Mouse (Mus musculus) liver, embryonic 12.5 days (tissue): Measurements from ENCODE around the gene Dnaja2. TPM values are rescaled to one million over a fixed set of nuclear protein-coding genes. Genes with fewer than 3 reads are reported as not detected.

Experiments used
- ATAC-seq: fragments of 200-750 bp; cut with Nextera tagmentation; 2 replicates; pipeline ENCODE4 v1.8.0; 2017; ENCODE audit warnings: moderate number of reproducible peaks, mild to moderate bottlenecking, moderate library complexity
- H3K27ac ChIP-seq: fragments of 300-500 bp; sonication (generic); 2 replicates; pipeline ENCODE4 v1.5.1; 2016; ENCODE audit warnings: mild to moderate bottlenecking
- H3K27me3 ChIP-seq: fragments of 300-500 bp; sonication (generic); replicated peaks from 2 replicates; pipeline ENCODE4 v1.6.1; 2016; ENCODE audit warnings: mild to moderate bottlenecking, moderate library complexity
- H3K36me3 ChIP-seq: fragments of 300-500 bp; sonication (generic); 2 replicates; pipeline ENCODE4 v1.6.1; 2016; ENCODE audit warnings: mild to moderate bottlenecking, moderate library complexity
- H3K4me1 ChIP-seq: fragments of 300-500 bp; sonication (generic); 2 replicates; pipeline ENCODE4 v1.6.1; 2016
- H3K4me2 ChIP-seq: fragments of 300-500 bp; sonication (generic); 2 replicates; pipeline ENCODE4 v1.6.1; 2016; ENCODE audit warnings: mild to moderate bottlenecking, moderate library complexity
- H3K4me3 ChIP-seq: fragments of 300-500 bp; sonication (generic); 2 replicates; pipeline ENCODE4 v1.5.1; 2016; ENCODE audit warnings: mild to moderate bottlenecking, moderate library complexity
- H3K9ac ChIP-seq: fragments of 300-500 bp; sonication (generic); 2 replicates; pipeline ENCODE4 v1.6.1; 2016; ENCODE audit warnings: mild to moderate bottlenecking, moderate library complexity
- H3K9me3 ChIP-seq: fragments of 300-500 bp; sonication (generic); replicated peaks from 2 replicates; pipeline ENCODE4 v1.6.1; 2016; ENCODE audit warnings: mild to moderate bottlenecking, moderate library complexity
- WGBS: fragments of 180-500 bp; shearing (Covaris S2); methylation state at CpG from one replicate; pipeline ENCODE4 v1.1.7; 2016; ENCODE audit not compliant: insufficient replicate concordance; 5-methylcytosine and 5-hydroxymethylcytosine counted together
- polyA plus RNA-seq: library from polyadenylated mRNA; unstranded; fragments of >200 nt; fragmentation: Nextera tagmentation; extraction: Ambion mirVana; gene quantifications from 2 replicates; pipeline ENCODE4 v1.2.1, GENCODE M21; 2016

Gene Dnaja2
- polyA plus RNA-seq, 1 experiment from 2014 or later, result 124 TPM

- ATAC-seq, result no peak
- no peak overlapping the region for H3K27ac ChIP-seq
- no peaks in the 10 kb centered on the region for H3K9me3 ChIP-seq
- 65% methylated on average over 2 of the region's 2 CpGs for WGBS
- no peaks in the 10 kb centered on the region for H3K27me3 ChIP-seq
- no peak overlapping the region for H3K9ac ChIP-seq
- no peak overlapping the region for H3K4me2 ChIP-seq
- no peaks in the 10 kb centered on the region for H3K36me3 ChIP-seq
- no peak overlapping the region for H3K4me3 ChIP-seq
- no peaks in the 10 kb centered on the region for H3K4me1 ChIP-seq
Observed at GRCm38 (mm10) chr8:85588596-85588995, 33.5 kb upstream of the Dnaja2 start.

GRCm38 (mm10) chr8:85577666-85578065, 22.5 kb upstream of the Dnaja2 start:
- Histone ChIP-seq H3K4me3 (no peak overlapping the region), H3K36me3 (no peaks in the 10 kb centered on the region), H3K4me1 (no peaks in the 10 kb centered on the region), H3K9me3 (no peaks in the 10 kb centered on the region), H3K9ac (no peak overlapping the region), H3K27ac (no peak overlapping the region), H3K27me3 (no peaks in the 10 kb centered on the region), H3K4me2 (no peak overlapping the region)
- ATAC-seq, result no peak
- WGBS, result 58% methylated on average over 3 of the region's 3 CpGs

GRCm38 (mm10) chr8:85573972-85574496, 18.9 kb upstream of the Dnaja2 start:
- no peaks in the 10 kb centered on the region for H3K9me3 ChIP-seq
- no peak for ATAC-seq

GRCm38 (mm10) chr8:85570466-85570865, 15.3 kb upstream of the Dnaja2 start:
- no peak for ATAC-seq
- Histone ChIP-seq H3K36me3 (no peaks in the 10 kb centered on the region), H3K4me2 (no peak overlapping the region), H3K4me1 (peaks cover 8% of the 10 kb centered on the region; the same call in 1 of the 2 replicates), H3K27ac (no peak overlapping the region), H3K4me3 (no peak overlapping the region), H3K9me3 (no peaks in the 10 kb centered on the region), H3K9ac (no peak overlapping the region), H3K27me3 (no peaks in the 10 kb centered on the region)
- 44% methylated on average over 4 of the region's 4 CpGs for WGBS

More at GRCm38 (mm10) chr8:85573972-85574496, 18.9 kb upstream of the Dnaja2 start:
- Histone ChIP-seq H3K4me1 (no peaks in the 10 kb centered on the region), H3K36me3 (no peaks in the 10 kb centered on the region), H3K4me2 (no peak overlapping the region), H3K27ac (no peak overlapping the region), H3K4me3 (no peak overlapping the region), H3K27me3 (no peaks in the 10 kb centered on the region), H3K9ac (no peak overlapping the region)
- 65% methylated on average over 2 of the region's 2 CpGs for WGBS

DNA sequence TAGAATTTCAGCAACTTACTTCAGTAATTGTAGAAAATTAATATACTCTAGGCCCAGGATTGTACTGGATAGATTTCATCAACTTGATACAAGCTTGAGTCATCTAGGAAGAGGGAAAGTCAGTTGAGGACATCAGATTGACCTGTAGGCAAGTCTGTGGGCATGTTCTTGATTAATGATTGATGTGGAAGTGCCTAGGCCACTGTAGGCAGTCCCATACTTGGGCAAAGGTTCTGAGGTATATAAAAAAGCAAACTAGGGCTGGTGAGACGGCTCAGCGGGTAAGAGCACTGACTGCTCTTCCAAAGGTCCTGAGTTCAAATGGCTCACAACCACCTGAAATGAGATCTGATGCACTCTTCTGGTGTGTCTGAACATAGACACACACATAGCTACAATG, 12.7 kb upstream of the Dnaja2 start:
- WGBS, result 78% methylated on average over 2 of the region's 2 CpGs
- ATAC-seq, result no peak
- H3K27ac ChIP-seq, result no peak overlapping the region
- peaks cover 18% of the 10 kb centered on the region; the same call in 1 of the 2 replicates for H3K4me1 ChIP-seq
- no peak overlapping the region for H3K9ac ChIP-seq
- H3K9me3 ChIP-seq, result no peaks in the 10 kb centered on the region
- no peaks in the 10 kb centered on the region for H3K27me3 ChIP-seq
- H3K4me3 ChIP-seq, result no peak overlapping the region
- no peaks in the 10 kb centered on the region for H3K36me3 ChIP-seq
- H3K4me2 ChIP-seq, result no peak overlapping the region

- H3K27me3 ChIP-seq, result no peaks in the 10 kb centered on the region
- H3K36me3 ChIP-seq, result no peaks in the 10 kb centered on the region
- no peak overlapping the region for H3K4me2 ChIP-seq
- peaks cover 19% of the 10 kb centered on the region; the same call in 1 of the 2 replicates for H3K4me1 ChIP-seq
- H3K9ac ChIP-seq, result no peak overlapping the region
- no peak overlapping the region for H3K4me3 ChIP-seq
- 47% methylated on average over 3 of the region's 3 CpGs for WGBS
- H3K27ac ChIP-seq, result no peak overlapping the region
- ATAC-seq, result no peak
- H3K9me3 ChIP-seq, result no peaks in the 10 kb centered on the region
Observed at GRCm38 (mm10) chr8:85565186-85565585, 10.0 kb upstream of the Dnaja2 start.

GRCm38 (mm10) chr8:85563336-85563735, 8.2 kb upstream of the Dnaja2 start:
- Histone ChIP-seq H3K4me1 (peaks cover 24% of the 10 kb centered on the region; the same call in 1 of the 2 replicates), H3K4me2 (no peak overlapping the region), H3K4me3 (no peak overlapping the region), H3K9ac (no peak overlapping the region), H3K9me3 (no peaks in the 10 kb centered on the region), H3K27ac (no peak overlapping the region), H3K36me3 (no peaks in the 10 kb centered on the region), H3K27me3 (no peaks in the 10 kb centered on the region)
- no peak for ATAC-seq
- WGBS, result 79% methylated on average over 8 of the region's 8 CpGs

GRCm38 (mm10) chr8:85559966-85560365, 4.8 kb upstream of the Dnaja2 start:
- no peak overlapping the region for H3K9ac ChIP-seq
- H3K9me3 ChIP-seq, result no peaks in the 10 kb centered on the region
- H3K4me1 ChIP-seq, result peaks cover 27% of the 10 kb centered on the region
- H3K27ac ChIP-seq, result no peak overlapping the region
- no peak for ATAC-seq
- no peak overlapping the region for H3K4me3 ChIP-seq
- H3K4me2 ChIP-seq, result no peak overlapping the region
- 34% methylated on average over 2 of the region's 2 CpGs for WGBS
- no peaks in the 10 kb centered on the region for H3K36me3 ChIP-seq
- H3K27me3 ChIP-seq, result no peaks in the 10 kb centered on the region

GRCm38 (mm10) chr8:85559201-85559600, 4.1 kb upstream of the Dnaja2 start:
- no peak overlapping the region for H3K9ac ChIP-seq
- H3K4me1 ChIP-seq, result peaks cover 23% of the 10 kb centered on the region
- H3K27ac ChIP-seq, result no peak overlapping the region
- no peak overlapping the region for H3K4me3 ChIP-seq
- H3K27me3 ChIP-seq, result no peaks in the 10 kb centered on the region
- WGBS, result 57% methylated on average over 1 of the region's 1 CpGs
- H3K9me3 ChIP-seq, result no peaks in the 10 kb centered on the region
- no peak overlapping the region for H3K4me2 ChIP-seq
- ATAC-seq, result no peak
- H3K36me3 ChIP-seq, result no peaks in the 10 kb centered on the region

- no peak overlapping the region for H3K27ac ChIP-seq
- H3K36me3 ChIP-seq, result peaks cover 9% of the 10 kb centered on the region
- no peak overlapping the region for H3K9ac ChIP-seq
- WGBS, result 61% methylated on average over 3 of the region's 3 CpGs
- H3K9me3 ChIP-seq, result no peaks in the 10 kb centered on the region
- peaks cover 28% of the 10 kb centered on the region for H3K4me1 ChIP-seq
- no peak for ATAC-seq
- H3K27me3 ChIP-seq, result no peaks in the 10 kb centered on the region
- H3K4me2 ChIP-seq, result no peak overlapping the region
- H3K4me3 ChIP-seq, result no peak overlapping the region
Observed at GRCm38 (mm10) chr8:85557601-85557986, 2.5 kb upstream of the Dnaja2 start.

GRCm38 (mm10) chr8:85556986-85557600, 1.9 kb upstream of the Dnaja2 start:
- H3K36me3 ChIP-seq, result peaks cover 14% of the 10 kb centered on the region
- H3K4me3 ChIP-seq, result no peak overlapping the region
- no peak for ATAC-seq
- H3K9me3 ChIP-seq, result no peaks in the 10 kb centered on the region
- WGBS, result 56% methylated on average over 2 of the region's 2 CpGs
- H3K4me2 ChIP-seq, result no peak overlapping the region
- H3K4me1 ChIP-seq, result peaks cover 31% of the 10 kb centered on the region
- H3K9ac ChIP-seq, result no peak overlapping the region
- H3K27me3 ChIP-seq, result no peaks in the 10 kb centered on the region
- peak overlapping the region; percentile 25; the same call in 1 of the 2 replicates for H3K27ac ChIP-seq

DNA sequence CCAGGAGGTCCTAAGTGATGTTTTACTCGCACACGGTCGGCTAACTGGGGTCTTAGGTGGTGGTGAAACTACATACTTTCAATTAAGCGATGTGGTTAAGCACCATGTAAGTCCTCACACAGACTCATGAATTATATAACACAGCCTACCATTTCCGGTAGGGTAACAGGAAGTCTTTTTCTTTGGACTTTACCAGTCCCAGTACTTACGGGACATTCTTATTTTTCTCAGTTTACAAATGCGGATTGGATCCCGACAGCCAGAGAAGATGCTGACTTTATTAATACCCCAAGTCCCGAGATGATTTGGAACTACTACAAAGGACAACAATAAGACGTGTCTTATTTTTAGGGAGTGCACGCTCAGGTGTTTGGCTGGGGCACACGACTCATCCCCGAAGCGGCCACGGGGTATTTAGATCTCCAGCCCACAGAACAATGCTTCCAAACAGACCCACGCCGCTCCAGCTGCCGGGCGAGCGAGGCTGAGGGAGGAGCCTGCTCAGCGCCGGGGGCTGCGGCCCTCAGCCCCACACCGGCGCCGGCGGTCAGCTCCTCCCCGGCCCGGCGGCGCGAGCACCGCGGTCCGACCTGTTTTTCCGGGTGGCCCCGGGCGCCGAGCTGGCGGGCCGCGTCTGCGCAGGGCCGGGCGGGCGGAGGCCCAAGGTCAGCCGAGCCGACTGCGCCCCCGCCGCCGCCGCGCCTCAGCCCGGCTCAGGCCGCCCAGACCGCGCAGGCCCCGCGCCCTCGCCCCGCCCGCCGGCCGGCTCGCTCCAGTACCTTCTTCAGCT, 558 bp downstream of the Dnaja2 start:
- Histone ChIP-seq H3K27ac (peak overlapping the region; percentile 90), H3K9ac (peak overlapping the region; percentile 91), H3K27me3 (no peaks in the 10 kb centered on the region), H3K4me1 (peaks cover 34% of the 10 kb centered on the region), H3K9me3 (no peaks in the 10 kb centered on the region), H3K4me2 (peak overlapping the region; percentile 91), H3K4me3 (peak overlapping the region; percentile 93), H3K36me3 (peaks cover 39% of the 10 kb centered on the region)
- ATAC-seq, result peak; percentile 91
- under 1% methylated on average over 66 of the region's 66 CpGs for WGBS
